Mouse (Mus musculus) testis, adult 2 months (tissue): ENCODE data around the gene Kalrn.

Experiments
- CTCF ChIP-seq: fragments of 200-500 bp; IDR thresholded peaks from 2 replicates; pipeline ENCODE4 v1.5.1; 2012; ENCODE audit warnings: low read depth, mild to moderate bottlenecking, inconsistent platforms, low read length, moderate library complexity; ENCODE audit not compliant: control insufficient read depth, insufficient read depth, insufficient replicate concordance
- POLR2A ChIP-seq: fragments of 200-500 bp; IDR thresholded peaks from 2 replicates; pipeline ENCODE4 v1.6.1; 2012; ENCODE audit warnings: low read depth, mild to moderate bottlenecking, inconsistent platforms, low read length, moderate library complexity; ENCODE audit not compliant: control insufficient read depth

GRCm38 (mm10) chr16:33994321-33994720, 579.0 kb downstream of the Kalrn start:
- TF ChIP-seq CTCF (no peak), POLR2A (no peak)
